Mouse (Mus musculus) T-helper 2 cell (primary cell): Measurements from ENCODE around the gene Gnb1l.

ENCODE experiments used
- in situ Hi-C: fragments of 300-600 bp; cut with MboI, MseI; formaldehyde crosslinking; loops from one replicate; pipeline ENCODE4 v1.15.1; 2025; ENCODE audit warnings: high pct_unique_total_duplicates

Gnb1l gene

GRCm38 (mm10) chr16:18543151-18543829, 44.8 kb downstream of the Gnb1l start:
- in situ Hi-C loops = no loop called here

- in situ Hi-C loops = no loop called here
Observed at GRCm38 (mm10) chr16:18547891-18548290, 49.4 kb downstream of the Gnb1l start.

- in situ Hi-C loops = no loop called here
Observed at GRCm38 (mm10) chr16:18551604-18552003, 53.1 kb downstream of the Gnb1l start.

GRCm38 (mm10) chr16:18552106-18552710, 53.7 kb downstream of the Gnb1l start:
- in situ Hi-C loops = no loop called here

GRCm38 (mm10) chr16:18554721-18555120, 56.2 kb downstream of the Gnb1l start:
- in situ Hi-C loops = no loop called here

GRCm38 (mm10) chr16:18555235-18555935, 56.9 kb downstream of the Gnb1l start:
- in situ Hi-C loops = no loop called here

- in situ Hi-C loops = no loop called here
Observed at GRCm38 (mm10) chr16:18556461-18556860, 57.9 kb downstream of the Gnb1l start.

- in situ Hi-C loops = no loop called here
Observed at GRCm38 (mm10) chr16:18564472-18564871, 66.0 kb downstream of the Gnb1l start.

- in situ Hi-C loops = no loop called here
Observed at GRCm38 (mm10) chr16:18568599-18568998, 70.1 kb downstream of the Gnb1l start.

GRCm38 (mm10) chr16:18574196-18574595, 75.7 kb downstream of the Gnb1l start:
- in situ Hi-C loops = no loop called here

- in situ Hi-C loops = no loop called here
Observed at GRCm38 (mm10) chr16:18577071-18577470, 78.6 kb downstream of the Gnb1l start.

GRCm38 (mm10) chr16:18577599-18578160, 79.2 kb downstream of the Gnb1l start:
- in situ Hi-C loops = no loop called here

- in situ Hi-C loops = no loop called here
Observed at GRCm38 (mm10) chr16:18580389-18580788, 81.9 kb downstream of the Gnb1l start.

GRCm38 (mm10) chr16:18581050-18581622, 82.6 kb downstream of the Gnb1l start:
- in situ Hi-C loops = no loop called here

GRCm38 (mm10) chr16:18581623-18582205, 83.2 kb downstream of the Gnb1l start:
- in situ Hi-C loops = no loop called here

- in situ Hi-C loops = no loop called here
Observed at GRCm38 (mm10) chr16:18582426-18583148, 84.1 kb downstream of the Gnb1l start.

GRCm38 (mm10) chr16:18583169-18583568, 84.7 kb downstream of the Gnb1l start:
- in situ Hi-C loops = no loop called here

- in situ Hi-C loops = no loop called here
Observed at GRCm38 (mm10) chr16:18583673-18584357, 85.3 kb downstream of the Gnb1l start.

GRCm38 (mm10) chr16:18584901-18585510, 86.5 kb downstream of the Gnb1l start:
- in situ Hi-C loops = no loop called here

- in situ Hi-C loops = no loop called here
Observed at GRCm38 (mm10) chr16:18585676-18586075, 87.2 kb downstream of the Gnb1l start.
